8 mouse cellular contexts compared by ENCODE assay signal in genomic region chr6:114462747-114463146, GRCm38 (mm10).
A peak's percentile ranks its signal among the peaks of the same experiment; 100 is the strongest.
DNase-seq lines count a peak whose midpoint lies in the region; ATAC-seq and TF ChIP-seq lines count a peak whose summit lies in the region.

No protein-coding gene starts in this region.

- H3K36me3 ChIP-seq in lung, postnatal 0 days (ENCODE audit: insufficient read depth, low read length) = no peaks in the 10 kb centered on the region

- TF ChIP-seq EP300 in lung, postnatal 0 days (IDR thresholded peaks at IDR 0.05) = no peak

- no peaks in the 10 kb centered on the region for H3K27me3 ChIP-seq in cerebellum, adult 2 months (ENCODE audit: control insufficient read depth, insufficient read depth, low read length)
- H3K27me3 ChIP-seq in lung, postnatal 0 days (replicated peaks; ENCODE audit: insufficient read depth, low read length) = no peaks in the 10 kb centered on the region

- no peak overlapping the region for H3K4me2 ChIP-seq in lung, postnatal 0 days (replicated peaks; ENCODE audit: low read depth, low read length)

- WGBS in cerebellum, adult 2 months = 27% methylated on average over 4 of the region's 4 CpGs
- WGBS in lung, postnatal 0 days = 27% methylated on average over 4 of the region's 4 CpGs

- ATAC-seq in lung, postnatal 0 days = no peak
- ATAC-seq in frontal cortex, adult (ENCODE audit: low TSS enrichment) = no peak
- ATAC-seq in erythroid progenitor cell, adult 5-6 weeks (replicated peaks; ENCODE audit: low FRiP score, poor library complexity, severe bottlenecking) = no peak

- peak; percentile 46; the same call in 1 of the 2 replicates for TF ChIP-seq CTCF in cerebellum, adult 2 months (IDR thresholded peaks at IDR 0.05; ENCODE audit: borderline replicate concordance, insufficient read depth, low read depth, low read length)
- TF ChIP-seq CTCF in lung, postnatal 0 days (IDR thresholded peaks at IDR 0.05) = peak; percentile 70

- no peak overlapping the region for H3K4me3 ChIP-seq in cerebellum, adult 2 months (replicated peaks; ENCODE audit: insufficient read depth, low read depth, low read length)
- no peak overlapping the region for H3K4me3 ChIP-seq in lung, postnatal 0 days (ENCODE audit: low read depth, low read length)

- H3K27ac ChIP-seq in cerebellum, adult 2 months (ENCODE audit: insufficient read depth, low read length) = no peak overlapping the region
- no peak overlapping the region for H3K27ac ChIP-seq in lung, postnatal 0 days (ENCODE audit: low read length)

- no peak for DNase-seq in cerebellum, adult 2 months
- no peak for DNase-seq in cerebellum, adult 11-12 months
- peak; percentile 49 to 67 for DNase-seq in left cerebral cortex, postnatal 14 days (ENCODE audit: low spot score in 2 of 2)
- no peak for DNase-seq in left cerebral cortex, postnatal 36 days (ENCODE audit: low spot score in 2 of 2)
- DNase-seq in NIH3T3 (ENCODE audit: low read depth) = peak; percentile 28
- DNase-seq in lung, postnatal 0 days (ENCODE audit: low spot score) = peak; percentile 43

- intact Hi-C loops in left cerebral cortex, postnatal 14 days (cut with DNase I) = loop anchor here (5.0 to 10.0 kb wide), 2 partner anchors 115 to 378 kb away; no protein-coding TSS in a partner anchor
- intact Hi-C loops in left cerebral cortex, postnatal 36 days (cut with DNase I) = loop anchor here (5.0 to 10.0 kb wide), 3 partner anchors 65 to 368 kb away; partner anchors contain the start of gene Hrh1

- no peak for TF ChIP-seq POLR2A in cerebellum, adult 2 months (IDR thresholded peaks at IDR 0.05; ENCODE audit: borderline replicate concordance, insufficient read depth, low read length)

- no peak overlapping the region for H3K9ac ChIP-seq in lung, postnatal 0 days (replicated peaks; ENCODE audit: low read depth)

- H3K4me1 ChIP-seq in cerebellum, adult 2 months (ENCODE audit: control insufficient read depth, insufficient read depth, low read length) = no peaks in the 10 kb centered on the region
- H3K4me1 ChIP-seq in lung, postnatal 0 days (ENCODE audit: insufficient read depth, low read depth, low read length) = no peaks in the 10 kb centered on the region

- no peaks in the 10 kb centered on the region for H3K9me3 ChIP-seq in lung, postnatal 0 days (ENCODE audit: low read length)

Comparison
In these comparisons a context has a peak if more than half of its experiments do, and no peak if none do; other contexts are left out.
1. DNase-seq: peak in left cerebral cortex, postnatal 14 days (2 of 2), NIH3T3 (single experiment) and lung, postnatal 0 days (single experiment); none in cerebellum, adult 2 months (0 of 2), cerebellum, adult 11-12 months (single experiment) and left cerebral cortex, postnatal 36 days (0 of 2).